Mouse (Mus musculus): Measurements from ENCODE around the gene Flt3l.
A peak's percentile ranks its signal among the peaks of the same experiment; 100 is the strongest.
"Not testable (repeated sequence)": the region's sequence is repeated elsewhere in the genome, so short reads cannot be mapped to it uniquely, and the experiment has no call there.

Gene Flt3l

GRCm38 (mm10) chr7:45125144-45125600 lies 11.1 kb downstream of the Flt3l start:
- no peak for DNase-seq (ENCODE audit: low read depth in 2 of 2, low spot score in 2 of 2)

GRCm38 (mm10) chr7:45124224-45125143 lies 11.7 kb downstream of the Flt3l start, which contains the start of gene Rps11:
Rps11 (minus strand) TSS chr7:45124439.
- DNase-seq (ENCODE audit: low read depth in 2 of 2, low spot score in 2 of 2), result peak; percentile 97 to 98

GRCm38 (mm10) chr7:45123186-45123570 lies 13.1 kb downstream of the Flt3l start:
- no peak for DNase-seq (ENCODE audit: low read depth in 2 of 2, low spot score in 2 of 2)

GRCm38 (mm10) chr7:45122561-45123185 lies 13.6 kb downstream of the Flt3l start:
- DNase-seq (ENCODE audit: low read depth in 2 of 2, low spot score in 2 of 2), result no peak

DNA sequence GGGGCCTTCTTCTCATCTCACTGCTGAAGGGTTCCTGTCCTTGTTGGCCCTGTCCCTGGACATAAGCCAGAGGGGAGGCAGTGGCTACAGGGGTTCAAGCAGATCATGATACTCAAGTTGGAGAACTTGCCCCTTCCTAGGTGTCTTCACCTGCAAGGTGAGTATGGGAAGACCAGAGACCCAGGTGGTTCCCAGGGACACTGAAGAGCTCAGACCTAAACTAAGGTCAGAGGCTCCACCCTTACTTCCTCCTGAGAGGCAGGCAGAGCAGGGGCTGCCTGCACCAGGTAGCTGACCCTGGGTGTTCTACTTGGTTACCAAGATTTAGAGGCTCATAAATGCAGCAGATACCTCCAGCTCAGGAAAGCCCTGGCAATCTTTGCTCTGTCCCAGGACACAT lies 14.3 kb downstream of the Flt3l start:
- DNase-seq (ENCODE audit: low read depth in 2 of 2, low spot score in 2 of 2), result no peak

DNA sequence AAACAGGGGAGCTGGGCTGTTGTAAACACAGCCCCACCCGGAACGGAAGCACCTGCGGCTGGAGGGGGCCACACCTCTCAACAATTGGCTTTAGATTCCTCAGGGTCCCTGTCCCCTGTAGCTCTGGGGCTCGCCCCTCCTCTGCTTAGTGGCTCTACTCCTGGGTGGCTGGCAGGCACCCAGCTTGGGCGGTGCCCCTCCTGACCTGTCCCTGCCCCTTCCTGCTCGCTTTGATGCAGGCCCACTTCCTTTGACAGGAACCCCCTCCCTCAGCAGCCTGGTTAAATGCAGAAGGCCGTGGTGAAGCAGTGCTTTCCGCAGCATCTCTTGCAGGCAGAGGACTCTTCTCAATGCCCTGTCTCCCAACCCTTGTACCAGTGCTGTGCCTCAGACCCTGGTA lies 14.8 kb downstream of the Flt3l start:
- peak; percentile 82 to 83 for DNase-seq (ENCODE audit: low read depth in 2 of 2, low spot score in 2 of 2)

DNA sequence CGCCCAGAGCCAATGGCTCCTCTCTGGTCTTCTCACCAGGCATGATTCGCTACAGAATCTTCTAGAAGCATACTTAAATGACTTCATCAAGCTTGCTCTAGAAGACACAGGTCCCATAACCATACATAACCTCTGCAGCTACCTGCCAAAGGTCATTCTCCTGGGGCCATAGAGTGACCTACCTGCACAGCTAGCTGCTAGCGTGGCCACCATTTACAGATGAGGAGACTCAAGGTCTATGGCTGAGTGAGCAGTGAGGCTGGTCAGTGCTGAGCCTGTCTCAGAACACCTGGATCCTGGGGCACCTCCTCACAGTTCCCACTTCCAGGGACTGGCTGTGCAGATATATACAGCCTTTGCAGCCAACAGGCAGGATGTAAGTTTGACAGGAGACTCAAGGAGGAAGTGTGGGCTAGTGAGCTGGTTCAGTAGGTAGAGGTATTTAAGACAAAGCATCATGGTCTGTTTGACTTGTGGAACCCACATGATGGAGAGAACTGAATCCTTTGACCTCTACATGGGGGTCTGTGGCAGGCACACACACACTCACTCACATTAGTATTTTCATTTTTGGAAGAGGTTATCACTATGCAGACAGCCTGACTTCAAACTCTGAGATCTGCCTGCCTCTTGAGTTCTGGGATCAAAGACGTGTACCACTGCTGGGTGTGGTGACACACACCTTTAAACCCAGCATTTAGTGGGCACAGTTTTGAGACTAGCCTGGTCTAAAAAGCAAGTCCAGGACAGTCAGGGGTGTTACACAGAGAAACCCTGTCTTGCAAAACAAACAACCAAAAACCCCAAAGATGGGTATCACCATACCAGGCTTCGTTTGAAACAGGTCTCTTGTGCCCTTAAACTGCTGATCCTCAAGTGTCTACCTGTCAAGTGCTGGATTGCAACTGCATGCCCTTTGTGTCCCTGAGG lies 16.2 kb downstream of the Flt3l start:
- DNase-seq (ENCODE audit: low read depth in 2 of 2, low spot score in 2 of 2), result no peak

GRCm38 (mm10) chr7:45118336-45118735 lies 17.9 kb downstream of the Flt3l start:
- no peak for DNase-seq (ENCODE audit: low read depth in 2 of 2, low spot score in 2 of 2)

GRCm38 (mm10) chr7:45117566-45117965 lies 18.7 kb downstream of the Flt3l start:
- no peak for DNase-seq (ENCODE audit: low read depth in 2 of 2, low spot score in 2 of 2)

GRCm38 (mm10) chr7:45113476-45113875 lies 22.8 kb downstream of the Flt3l start:
- DNase-seq (ENCODE audit: low read depth in 2 of 2, low spot score in 2 of 2), result no peak

- DNase-seq (ENCODE audit: low read depth in 2 of 2, low spot score in 2 of 2), result no peak
These were observed 23.7 kb downstream of the Flt3l start for GRCm38 (mm10) chr7:45112529-45112928.

DNA sequence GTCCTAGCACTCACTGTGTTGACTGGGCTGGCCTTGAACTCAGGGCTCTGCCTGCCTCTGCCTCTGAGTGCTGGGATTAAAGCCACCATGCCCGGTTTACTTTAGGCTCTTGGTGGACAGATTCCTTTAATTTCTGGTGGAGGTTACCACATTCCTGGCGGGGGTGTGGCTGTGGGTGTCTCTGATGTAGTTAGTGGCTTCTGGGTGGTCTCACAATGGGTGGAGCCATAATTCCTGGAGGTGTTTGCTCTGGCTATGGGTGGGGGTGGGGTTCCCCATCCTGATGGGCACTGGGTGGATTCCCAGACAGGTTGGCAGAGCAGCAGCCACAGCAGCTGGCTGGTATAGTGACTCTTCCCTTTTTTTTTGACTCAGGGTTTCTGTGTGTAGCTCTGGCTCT lies 24.3 kb downstream of the Flt3l start:
- DNase-seq (ENCODE audit: low read depth in 2 of 2, low spot score in 2 of 2), result no peak

GRCm38 (mm10) chr7:45110089-45110488 lies 26.1 kb downstream of the Flt3l start:
- DNase-seq (ENCODE audit: low read depth in 2 of 2, low spot score in 2 of 2), result not testable (repeated sequence)

DNA sequence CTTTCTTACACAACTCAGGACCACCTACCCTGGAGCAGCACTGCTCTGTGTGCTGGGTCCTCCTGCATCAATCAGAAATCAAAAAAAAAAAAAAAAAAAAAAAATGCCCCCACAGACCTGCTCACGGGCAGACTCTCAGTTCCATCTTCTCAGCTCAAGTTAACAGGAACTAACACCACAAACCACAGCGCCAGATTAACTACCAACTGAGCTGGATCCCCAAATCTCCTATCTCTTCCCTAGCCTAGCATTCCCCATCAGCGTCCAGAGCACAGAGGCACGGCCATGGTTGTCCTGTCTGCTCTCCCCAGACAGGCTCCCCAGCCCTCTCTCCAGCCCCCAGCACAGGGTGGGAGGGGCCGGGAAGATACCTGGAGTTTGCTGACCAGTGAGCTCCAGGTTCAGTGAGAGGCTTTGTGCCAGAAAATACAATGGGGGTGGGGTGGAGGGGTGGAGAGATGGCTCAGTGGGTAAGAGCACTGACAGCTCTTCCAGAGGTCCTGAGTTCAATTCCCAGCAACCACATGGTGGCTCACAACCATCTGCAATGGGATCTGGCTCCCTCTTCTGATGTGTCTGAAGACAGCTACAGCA lies 29.1 kb downstream of the Flt3l start:
- no peak for DNase-seq (ENCODE audit: low read depth in 2 of 2, low spot score in 2 of 2)

GRCm38 (mm10) chr7:45106441-45106840 lies 29.8 kb downstream of the Flt3l start:
- DNase-seq (ENCODE audit: low read depth in 2 of 2, low spot score in 2 of 2), result no peak

- DNase-seq (ENCODE audit: low read depth in 2 of 2, low spot score in 2 of 2), result no peak
These were observed 30.7 kb downstream of the Flt3l start for GRCm38 (mm10) chr7:45105491-45105890.

- no peak for DNase-seq (ENCODE audit: low read depth in 2 of 2, low spot score in 2 of 2)
These were observed 31.3 kb downstream of the Flt3l start for GRCm38 (mm10) chr7:45104941-45105340.

- no peak for DNase-seq (ENCODE audit: low read depth in 2 of 2, low spot score in 2 of 2)
These were observed 32.5 kb downstream of the Flt3l start, which contains the start of gene Fcgrt for GRCm38 (mm10) chr7:45103652-45104180. Fcgrt (minus strand) TSS chr7:45103851.

DNA sequence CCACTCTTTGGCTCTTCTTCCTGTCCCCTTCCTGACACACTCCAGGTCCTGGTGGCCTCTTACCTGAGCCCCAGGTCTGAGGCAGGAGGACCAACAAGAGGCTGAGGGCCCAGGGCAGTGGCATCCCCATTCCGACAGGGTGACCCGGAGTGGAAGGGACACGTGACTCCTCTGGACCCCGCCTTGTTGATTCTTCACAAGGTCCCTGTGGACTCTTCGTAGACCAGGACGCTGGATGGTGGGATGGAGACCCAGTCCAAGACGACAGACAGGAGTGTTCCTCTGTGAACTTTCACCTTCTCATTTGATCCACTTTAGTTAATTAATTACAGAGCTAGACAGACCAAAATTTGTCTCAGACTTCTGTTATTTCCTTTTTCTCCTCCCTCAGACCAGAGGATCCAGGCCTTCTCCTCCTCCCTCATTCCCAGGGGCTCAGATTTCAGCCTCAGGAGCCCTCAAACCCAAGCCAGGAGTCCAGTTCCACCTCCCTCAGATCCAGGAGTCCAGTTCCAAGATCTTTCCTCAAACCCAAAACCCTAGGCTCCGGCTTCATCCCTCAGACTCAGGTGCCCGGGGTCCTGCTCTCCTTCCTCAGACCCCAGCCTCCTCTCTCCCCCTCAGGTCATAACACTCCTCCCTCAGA lies 33.2 kb downstream of the Flt3l start:
- no peak for DNase-seq (ENCODE audit: low read depth in 2 of 2, low spot score in 2 of 2)

DNA sequence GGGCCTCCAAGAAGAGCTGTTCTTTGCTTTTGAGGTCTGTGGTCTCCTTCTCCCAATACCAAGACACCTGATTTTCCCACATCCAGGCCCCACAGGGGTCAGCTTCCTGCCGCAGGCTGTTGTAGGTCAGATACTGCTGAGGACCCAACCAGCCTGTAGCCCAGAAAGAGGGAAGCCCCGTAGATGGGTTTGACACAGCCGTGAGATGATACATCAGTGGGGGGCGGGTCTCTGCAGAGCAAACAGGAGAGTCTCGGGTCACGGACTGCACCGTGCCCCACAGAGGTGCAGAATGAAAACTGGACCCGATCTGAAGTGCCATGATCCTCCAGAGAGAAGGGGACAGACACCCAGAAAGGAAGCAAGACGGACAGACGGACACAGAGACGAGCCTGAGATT lies 33.8 kb downstream of the Flt3l start:
- DNase-seq (ENCODE audit: low read depth in 2 of 2, low spot score in 2 of 2), result no peak

All from CD8-positive naive resting alpha-beta T cell, adult 2 months (primary cell).